ENCODE assay signal across 18 mouse cellular contexts in the genomic region with DNA sequence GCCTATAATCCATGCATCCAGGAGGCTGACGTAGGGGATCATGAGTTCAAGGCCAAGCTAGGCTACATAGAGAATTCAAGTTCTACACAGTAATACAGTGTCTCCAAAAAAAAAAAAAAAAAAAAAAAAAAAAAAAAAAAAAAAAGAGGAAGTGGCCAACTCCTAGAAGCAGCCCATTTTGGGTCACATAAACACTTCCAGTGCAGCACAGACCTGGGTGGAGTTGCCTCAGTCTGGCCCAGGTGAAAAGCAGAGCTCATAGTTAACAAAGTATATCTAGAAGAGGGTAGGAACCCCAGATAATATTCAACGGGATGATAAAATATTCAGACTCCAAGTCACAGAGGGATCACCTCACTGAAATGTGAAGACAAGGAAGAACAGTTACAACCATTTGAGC.
"Had no signal": no experiment of that assay in that cellular context is flagged by ENCODE, and none has a peak within 500 bp of the region (broad histone marks: within the 10 kb centered on the region; RNA-seq: fewer than 3 reads in every experiment).

No protein-coding gene starts in this region.

- H3K27me3 ChIP-seq: liver, embryonic 13.5 days had no signal

- H3K9me3 ChIP-seq: kidney, embryonic 15.5 days; liver, embryonic 13.5 days; megakaryocyte, embryonic 14.5 days; midbrain, embryonic 10.5 days; midbrain, embryonic 13.5 days; neural tube, embryonic 13.5 days had no signal

- DNase-seq: kidney, adult 8-10 months; kidney, postnatal 10 days; kidney, postnatal 36 days; layer of hippocampus, postnatal 36 days; liver, embryonic 13.5 days; lung, adult 2 months; lung, postnatal 14 days; lung, postnatal 4 days; thymus, adult 2 months; thymus, postnatal 14 days had no signal

- H3K36me3 ChIP-seq: kidney, embryonic 15.5 days; liver, embryonic 13.5 days; midbrain, embryonic 10.5 days; midbrain, embryonic 13.5 days; neural tube, embryonic 13.5 days had no signal

- H3K4me3 ChIP-seq: kidney, embryonic 15.5 days; left cerebral cortex, adult 2 months; liver, embryonic 13.5 days; megakaryocyte, embryonic 14.5 days; midbrain, embryonic 10.5 days; midbrain, embryonic 13.5 days; myocyte; neural tube, embryonic 13.5 days had no signal

- ATAC-seq: midbrain, embryonic 13.5 days; midbrain, embryonic 16.5 days had no signal

- H3K4me1 ChIP-seq: kidney, embryonic 15.5 days; liver, embryonic 13.5 days; megakaryocyte, embryonic 14.5 days; midbrain, embryonic 10.5 days; midbrain, embryonic 13.5 days; neural tube, embryonic 13.5 days had no signal
